Mouse (Mus musculus): Measurements from ENCODE around the gene Bcor.

GRCm38 (mm10) chrX:12116128-12116527 is 44.0 kb downstream of the Bcor start:
- TF ChIP-seq TAL1 (conservative IDR thresholded peaks at IDR 0.05; ENCODE audit: low read depth, low read length) (no peak), CTCF (IDR thresholded peaks at IDR 0.05; ENCODE audit: low read depth, low read length) (no peak)

Measured in G1E (cell line).